Mouse (Mus musculus) heart, postnatal 10 days (tissue): Measurements from ENCODE around the gene Atp5k. TPM values are rescaled to one million over a fixed set of nuclear protein-coding genes. Genes with fewer than 3 reads are reported as not detected.

Experiments used
- DNase-seq, 2 experiments: peaks; one replicate each; pipeline ENCODE4 v3.0.0; 2021
- intact Hi-C: fragments of 180-260 bp; cut with DNase I; formaldehyde crosslinking; loops from one replicate; pipeline ENCODE4 v1.15.1; 2025
- total RNA-seq, 2 experiments: library from RNA; stranded (reverse); gene quantifications; 2 replicates each; pipeline ENCODE4 v1.2.3; 2021

Atp5k gene
- total RNA-seq, 2 experiments from 2014 or later = 857 to 862 TPM

GRCm38 (mm10) chr5:108431196-108431595 lies 3.1 kb downstream of the Atp5k start:
- intact Hi-C loops = loop anchor here (5.0 kb wide), 1 partner anchor 236 kb away; the partner anchor contains the start of gene Dgkq
- DNase-seq = no peak

- DNase-seq = peak; percentile 64 to 76
- intact Hi-C loops = loop anchor here (2.0 to 5.0 kb wide), 3 partner anchors 140 to 300 kb away; no protein-coding TSS in a partner anchor
Measured at GRCm38 (mm10) chr5:108427186-108427585, 7.1 kb downstream of the Atp5k start.

- intact Hi-C loops = no loop called here
- no peak for DNase-seq
Measured at GRCm38 (mm10) chr5:108423427-108423826, 10.8 kb downstream of the Atp5k start.

GRCm38 (mm10) chr5:108422741-108423140 lies 11.5 kb downstream of the Atp5k start:
- intact Hi-C loops = no loop called here
- DNase-seq = no peak

- DNase-seq = no peak
- intact Hi-C loops = no loop called here
Measured at GRCm38 (mm10) chr5:108414711-108415110, 19.5 kb downstream of the Atp5k start.

- DNase-seq = no peak
- intact Hi-C loops = no loop called here
Measured at GRCm38 (mm10) chr5:108406977-108407376, 27.3 kb downstream of the Atp5k start.

- intact Hi-C loops = no loop called here
- no peak for DNase-seq
Measured at GRCm38 (mm10) chr5:108405460-108405859, 28.8 kb downstream of the Atp5k start.

- intact Hi-C loops = no loop called here
- DNase-seq = no peak
Measured at GRCm38 (mm10) chr5:108403453-108403852, 30.8 kb downstream of the Atp5k start.

- DNase-seq = no peak
- intact Hi-C loops = no loop called here
Measured at GRCm38 (mm10) chr5:108389744-108390143, 44.5 kb downstream of the Atp5k start.

- no peak for DNase-seq
- intact Hi-C loops = no loop called here
Measured at GRCm38 (mm10) chr5:108388201-108388600, 46.0 kb downstream of the Atp5k start, which contains the start of gene Pde6b. TSS of gene Pde6b (plus strand) at chr5:108388391.

- intact Hi-C loops = no loop called here
- DNase-seq = no peak
Measured at GRCm38 (mm10) chr5:108386449-108386848, 47.8 kb downstream of the Atp5k start.

- no peak for DNase-seq
Measured at GRCm38 (mm10) chr5:108385632-108386031, 48.6 kb downstream of the Atp5k start.

More at GRCm38 (mm10) chr5:108385632-108386031, 48.6 kb downstream of the Atp5k start:
- intact Hi-C loops = no loop called here

Other genes with a start within 250 kb of the Atp5k start
- gene Dr1, start 165.6 kb downstream of the Atp5k start, total RNA-seq = 10 to 100 TPM; 23.8 to 24.2 TPM
- gene Pigg, start 121.8 kb downstream of the Atp5k start, total RNA-seq = 1 to 10 TPM; 6.1 to 6.5 TPM
- gene Gm42517, start 66.5 kb downstream of the Atp5k start, total RNA-seq = under 1 TPM; 0.45 to 0.55 TPM
- gene Pde6b, start 46.1 kb downstream of the Atp5k start, total RNA-seq = not detected
- gene Mfsd7a, start 14.4 kb upstream of the Atp5k start, total RNA-seq = 1 to 10 TPM in 1 of 2 experiments, under 1 TPM in 1; 0.77 to 1.3 TPM
- 10 to 100 TPM; 46.2 to 54.8 TPM for gene Pcgf3, start 26.8 kb upstream of the Atp5k start, total RNA-seq
- gene Cplx1, start 115.6 kb upstream of the Atp5k start, total RNA-seq = under 1 TPM in 1 of 2 experiments, not detected in 1; 0.38 TPM
- gene Gak, start 195.3 kb upstream of the Atp5k start, total RNA-seq = 10 to 100 TPM; 35.8 to 37.6 TPM
- 10 to 100 TPM; 10.2 to 10.3 TPM for gene Tmem175, start 195.3 kb upstream of the Atp5k start, total RNA-seq
- gene Idua, start 225.9 kb upstream of the Atp5k start, total RNA-seq = 10 to 100 TPM; 13.2 to 14.6 TPM
- 10 to 100 TPM; 12.8 to 13.4 TPM for gene Dgkq, start 235.2 kb upstream of the Atp5k start, total RNA-seq
- under 1 TPM in 1 of 2 experiments, not detected in 1; 0.17 TPM for gene Slc26a1, start 241.1 kb upstream of the Atp5k start, total RNA-seq